Mouse (Mus musculus): ENCODE data around the gene Mapk14. TPM values are rescaled to one million over a fixed set of nuclear protein-coding genes. Genes with fewer than 3 reads are reported as not detected.
"Not testable (repeated sequence)": the region's sequence is repeated elsewhere in the genome, so short reads cannot be mapped to it uniquely, and the experiment has no call there.

Gene Mapk14
- total and polyA plus RNA-seq, 3 experiments = 22.6 to 59.8 (median 27.6) TPM

DNA sequence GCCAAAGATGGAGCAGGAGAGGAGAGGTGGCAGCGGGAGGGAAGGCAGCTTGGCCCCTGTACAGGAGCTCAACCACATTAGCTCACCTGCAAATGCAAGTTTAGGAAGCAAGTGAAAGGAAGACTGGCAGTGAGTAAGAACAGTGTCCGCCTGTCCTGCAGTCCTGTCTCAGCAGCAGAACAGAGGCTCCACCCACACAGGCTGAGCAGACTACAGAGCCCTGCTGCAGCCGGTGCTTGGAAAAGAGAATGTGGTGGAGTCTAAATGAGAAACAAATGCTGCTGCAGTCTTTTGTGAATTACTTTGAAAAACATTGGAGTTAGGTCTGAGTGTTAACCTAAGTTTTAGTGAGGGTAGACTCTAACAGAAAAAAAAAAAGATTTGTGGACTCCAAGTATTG is 26.4 kb downstream of the Mapk14 start:
- H3K4me3 ChIP-seq (replicated peaks in 1 of 3; ENCODE audit: low read depth in 2 of 3, low read length in 2 of 3, poor library complexity in 1 of 3) = no peak overlapping the region
- H3K79me2 ChIP-seq (replicated peaks; ENCODE audit: control insufficient read depth, extremely low read depth, insufficient read depth, poor library complexity, severe bottlenecking) = peaks cover 4% of the 10 kb centered on the region; the same call in 1 of the 2 replicates
- no peak for TF ChIP-seq RAD21 (IDR thresholded peaks at IDR 0.05; ENCODE audit: low read depth, low read length)
- H3K27me3 ChIP-seq (replicated peaks) = no peaks in the 10 kb centered on the region
- DNase-seq (ENCODE audit: extremely low read depth) = no peak
- H3K27ac ChIP-seq (ENCODE audit: insufficient read depth, low read depth) = no peak overlapping the region
- H3K36me3 ChIP-seq (replicated peaks in 1 of 2; ENCODE audit: control insufficient read depth in 1 of 2, insufficient read depth in 1 of 2, low read length in 1 of 2) = peaks cover 46 to 89% of the 10 kb centered on the region in 2 experiments
- H3K9me3 ChIP-seq (replicated peaks; ENCODE audit: low read length) = peaks cover 3% of the 10 kb centered on the region
- dilution Hi-C loops (cut with MboI; ENCODE audit: extremely low pct_ligation_motif_present, extremely low pct_unique_long_range_greater_than_20kb, low sequenced_read_pairs) = no loop called here
- in situ Hi-C loops (cut with MboI; ENCODE audit: low pct_ligation_motif_present, low pct_unique_long_range_greater_than_20kb, low sequenced_read_pairs) = no loop called here
- H3K9ac ChIP-seq (ENCODE audit: insufficient read depth, low read depth) = no peak overlapping the region
- H3K4me2 ChIP-seq (ENCODE audit: insufficient read depth, low read depth, poor library complexity, severe bottlenecking) = no peak overlapping the region
- peaks cover 3 to 10% of the 10 kb centered on the region in 2 experiments for H3K4me1 ChIP-seq (ENCODE audit: control insufficient read depth in 1 of 2, insufficient read depth in 2 of 2)

- Histone ChIP-seq H3K9me3 (replicated peaks; ENCODE audit: low read length) (no peaks in the 10 kb centered on the region), H3K79me2 (replicated peaks; ENCODE audit: control insufficient read depth, extremely low read depth, insufficient read depth, poor library complexity, severe bottlenecking) (no peaks in the 10 kb centered on the region), H3K4me3 (replicated peaks in 1 of 3; ENCODE audit: low read depth in 2 of 3, low read length in 2 of 3, poor library complexity in 1 of 3) (no peak within 1 kb of the TSS), H3K27ac (ENCODE audit: insufficient read depth, low read depth) (no peak within 1 kb of the TSS), H3K36me3 (replicated peaks in 1 of 2; ENCODE audit: control insufficient read depth in 1 of 2, insufficient read depth in 1 of 2, low read length in 1 of 2) (peaks cover 36 to 86% of the 10 kb centered on the region in 2 experiments), H3K4me1 (ENCODE audit: control insufficient read depth in 1 of 2, insufficient read depth in 2 of 2) (no peaks in the 10 kb centered on the region), H3K4me2 (ENCODE audit: insufficient read depth, low read depth, poor library complexity, severe bottlenecking) (no peak within 1 kb of the TSS), H3K27me3 (replicated peaks) (no peaks in the 10 kb centered on the region), H3K9ac (ENCODE audit: insufficient read depth, low read depth) (no peak within 1 kb of the TSS)
- in situ Hi-C loops (cut with MboI; ENCODE audit: low pct_ligation_motif_present, low pct_unique_long_range_greater_than_20kb, low sequenced_read_pairs) = no loop called here
- TF ChIP-seq TCF12 (IDR thresholded peaks at IDR 0.05; ENCODE audit: low read depth, low read length) (no peak), PAX5 (IDR thresholded peaks at IDR 0.05; ENCODE audit: low read length) (no peak), UBTF (IDR thresholded peaks at IDR 0.05; ENCODE audit: low read depth, low read length) (no peak), USF1 (IDR thresholded peaks at IDR 0.05; ENCODE audit: low read depth, low read length) (no peak), IRF4 (IDR thresholded peaks at IDR 0.05; ENCODE audit: low read depth, low read length) (no peak), JUN (IDR thresholded peaks at IDR 0.05; ENCODE audit: insufficient read depth, low read depth, low read length) (no peak), MAZ (IDR thresholded peaks at IDR 0.05; ENCODE audit: low read depth, low read length) (no peak), TBP (conservative IDR thresholded peaks at IDR 0.05; ENCODE audit: low read depth, low read length) (no peak), KAT2A (IDR thresholded peaks at IDR 0.05; ENCODE audit: insufficient replicate concordance, low read length) (no peak), RCOR1 (conservative IDR thresholded peaks at IDR 0.05; ENCODE audit: low read depth, low read length) (no peak), MEF2A (IDR thresholded peaks at IDR 0.05; ENCODE audit: borderline replicate concordance, low read depth, low read length) (no peak), SIN3A (IDR thresholded peaks at IDR 0.05; ENCODE audit: low read length) (no peak), NRF1 (IDR thresholded peaks at IDR 0.05; ENCODE audit: low read depth, low read length) (no peak), MAX (IDR thresholded peaks at IDR 0.05; ENCODE audit: low read length) (no peak), ZNF384 (IDR thresholded peaks at IDR 0.05; ENCODE audit: low read depth, low read length) (no peak), ZC3H11A (IDR thresholded peaks at IDR 0.05; ENCODE audit: low read depth, low read length) (no peak), ZKSCAN1 (IDR thresholded peaks at IDR 0.05; ENCODE audit: borderline replicate concordance, low read depth, low read length) (no peak), JUND (conservative IDR thresholded peaks at IDR 0.05; ENCODE audit: low read depth, low read length) (no peak), CHD2 (IDR thresholded peaks at IDR 0.05; ENCODE audit: low read length) (no peak), ELF1 (IDR thresholded peaks at IDR 0.05; ENCODE audit: low read depth, low read length) (no peak)
- no peak for DNase-seq (ENCODE audit: extremely low read depth)
- dilution Hi-C loops (cut with MboI; ENCODE audit: extremely low pct_ligation_motif_present, extremely low pct_unique_long_range_greater_than_20kb, low sequenced_read_pairs) = no loop called here
Observed at GRCm38 (mm10) chr17:28725783-28726182, 34.7 kb downstream of the Mapk14 start, which contains the start of gene AC170998.1. TSS of gene AC170998.1 (plus strand) at chr17:28726083.

DNA sequence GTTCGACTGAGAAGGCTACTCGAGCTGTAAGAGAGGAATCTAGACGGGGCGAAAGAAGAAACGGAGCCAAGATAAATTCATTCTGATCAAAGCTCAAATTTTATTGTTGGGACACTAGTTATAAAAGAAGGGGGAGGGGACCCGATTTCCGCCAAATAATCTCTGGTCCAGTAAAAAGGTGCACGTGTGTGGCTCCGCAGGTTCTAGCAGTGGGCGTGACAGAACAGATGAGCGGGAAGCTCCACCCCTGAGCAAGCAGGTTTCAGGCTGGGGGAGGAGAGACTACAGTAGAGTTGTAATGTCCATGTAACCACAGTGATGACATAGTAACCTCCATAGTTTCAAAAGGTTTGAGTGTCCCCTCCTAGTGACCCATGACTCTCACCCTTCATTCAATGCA is 36.4 kb downstream of the Mapk14 start:
- H3K27me3 ChIP-seq (replicated peaks); H3K9me3 ChIP-seq (replicated peaks; ENCODE audit: low read length); H3K9ac ChIP-seq (ENCODE audit: insufficient read depth, low read depth); H3K4me1 ChIP-seq (ENCODE audit: control insufficient read depth in 1 of 2, insufficient read depth in 2 of 2); DNase-seq (ENCODE audit: extremely low read depth); H3K4me2 ChIP-seq (ENCODE audit: insufficient read depth, low read depth, poor library complexity, severe bottlenecking); H3K79me2 ChIP-seq (replicated peaks; ENCODE audit: control insufficient read depth, extremely low read depth, insufficient read depth, poor library complexity, severe bottlenecking); in situ Hi-C loops (cut with MboI; ENCODE audit: low pct_ligation_motif_present, low pct_unique_long_range_greater_than_20kb, low sequenced_read_pairs); H3K4me3 ChIP-seq (replicated peaks in 1 of 3; ENCODE audit: low read depth in 2 of 3, low read length in 2 of 3, poor library complexity in 1 of 3); dilution Hi-C loops (cut with MboI; ENCODE audit: extremely low pct_ligation_motif_present, extremely low pct_unique_long_range_greater_than_20kb, low sequenced_read_pairs); H3K27ac ChIP-seq (ENCODE audit: insufficient read depth, low read depth): not testable (repeated sequence)
- peaks cover 36 to 86% of the 10 kb centered on the region in 2 experiments for H3K36me3 ChIP-seq (replicated peaks in 1 of 2; ENCODE audit: control insufficient read depth in 1 of 2, insufficient read depth in 1 of 2, low read length in 1 of 2)

Data from CH12.LX (cell line).